Mouse (Mus musculus): ENCODE measurements around the gene Ghrh.
A peak's percentile ranks its signal among the peaks of the same experiment; 100 is the strongest.
"Not testable (repeated sequence)": the region's sequence is repeated elsewhere in the genome, so short reads cannot be mapped to it uniquely, and the experiment has no call there.

Gene Ghrh

GRCm38 (mm10) chr2:157347361-157348159 is at the start of gene Ghrh:
Gene Ghrh (minus strand): TSS chr2:157347506.
- DNase-seq (ENCODE audit: low spot score) = no peak

GRCm38 (mm10) chr2:157395960-157396359 is 48.7 kb upstream of the Ghrh start:
- DNase-seq (ENCODE audit: low spot score) = no peak

- DNase-seq (ENCODE audit: low spot score) = no peak
Observed at GRCm38 (mm10) chr2:157395371-157395770, 48.1 kb upstream of the Ghrh start.

- no peak for DNase-seq (ENCODE audit: low spot score)
Observed at GRCm38 (mm10) chr2:157394868-157395267, 47.6 kb upstream of the Ghrh start.

GRCm38 (mm10) chr2:157393549-157393948 is 46.2 kb upstream of the Ghrh start:
- DNase-seq (ENCODE audit: low spot score) = no peak

- DNase-seq (ENCODE audit: low spot score) = no peak
Observed at GRCm38 (mm10) chr2:157392331-157392730, 45.0 kb upstream of the Ghrh start.

GRCm38 (mm10) chr2:157389591-157389921 is 42.2 kb upstream of the Ghrh start:
- no peak for DNase-seq (ENCODE audit: low spot score)

- not testable (repeated sequence) for DNase-seq (ENCODE audit: low spot score)
Observed at GRCm38 (mm10) chr2:157388901-157389590, 41.7 kb upstream of the Ghrh start.

- no peak for DNase-seq (ENCODE audit: low spot score)
Observed at GRCm38 (mm10) chr2:157384836-157385235, 37.5 kb upstream of the Ghrh start.

GRCm38 (mm10) chr2:157376995-157377394 is 29.7 kb upstream of the Ghrh start:
- DNase-seq (ENCODE audit: low spot score) = no peak

- DNase-seq (ENCODE audit: low spot score) = no peak
Observed at GRCm38 (mm10) chr2:157375794-157376757, 28.8 kb upstream of the Ghrh start.

GRCm38 (mm10) chr2:157375051-157375450 is 27.7 kb upstream of the Ghrh start:
- DNase-seq (ENCODE audit: low spot score) = no peak

- DNase-seq (ENCODE audit: low spot score) = peak; percentile 41
Observed at GRCm38 (mm10) chr2:157373681-157374080, 26.4 kb upstream of the Ghrh start.

- no peak for DNase-seq (ENCODE audit: low spot score)
Observed at GRCm38 (mm10) chr2:157371696-157372095, 24.4 kb upstream of the Ghrh start.

GRCm38 (mm10) chr2:157367991-157368390 is 20.7 kb upstream of the Ghrh start:
- DNase-seq (ENCODE audit: low spot score) = no peak

GRCm38 (mm10) chr2:157367184-157367893 is 20.0 kb upstream of the Ghrh start, which contains the start of gene Manbal:
Gene Manbal (plus strand): TSS chr2:157367594.
- DNase-seq (ENCODE audit: low spot score) = peak; percentile 91

GRCm38 (mm10) chr2:157366762-157367161 is 19.5 kb upstream of the Ghrh start:
- DNase-seq (ENCODE audit: low spot score) = no peak

GRCm38 (mm10) chr2:157363031-157363430 is 15.7 kb upstream of the Ghrh start:
- DNase-seq (ENCODE audit: low spot score) = no peak

GRCm38 (mm10) chr2:157360028-157360427 is 12.7 kb upstream of the Ghrh start:
- no peak for DNase-seq (ENCODE audit: low spot score)

- DNase-seq (ENCODE audit: low spot score) = no peak
Observed at GRCm38 (mm10) chr2:157354106-157354505, 6.8 kb upstream of the Ghrh start.

GRCm38 (mm10) chr2:157353183-157353582 is 5.9 kb upstream of the Ghrh start:
- no peak for DNase-seq (ENCODE audit: low spot score)
